Mouse (Mus musculus): ENCODE measurements around the gene Atg2b.

DNA sequence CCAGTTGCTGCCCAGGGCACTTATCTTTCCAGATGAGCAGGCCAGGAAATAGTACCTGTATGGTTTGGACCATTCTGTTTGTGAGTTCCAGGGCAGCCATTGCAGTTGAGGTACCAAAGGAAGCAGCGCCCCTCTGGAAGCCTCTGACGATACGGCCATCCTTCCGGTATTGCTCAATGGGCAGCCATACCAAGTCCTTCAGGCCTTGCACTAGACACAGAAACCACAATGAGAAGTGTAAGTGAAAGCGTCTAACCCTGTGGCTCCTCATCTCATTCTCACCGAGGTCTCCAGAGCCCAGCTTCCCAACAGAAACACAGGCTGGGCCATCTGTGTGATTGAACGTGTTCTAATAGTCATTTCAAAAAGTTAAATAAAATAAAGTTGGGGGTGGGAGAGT lies 63.0 kb downstream of the Atg2b start:
- no peak for TF ChIP-seq GABPA (IDR thresholded peaks at IDR 0.05; ENCODE audit: low read depth, low read length)
- no peak for TF ChIP-seq POLR2A (IDR thresholded peaks at IDR 0.05; ENCODE audit: control insufficient read depth in 1 of 2, insufficient read depth in 1 of 2, low read depth in 1 of 2, low read length in 2 of 2, poor library complexity in 1 of 2)
- no peak for TF ChIP-seq EP300 (IDR thresholded peaks at IDR 0.05; ENCODE audit: low read depth in 1 of 2, low read length in 2 of 2)
- TF ChIP-seq ZKSCAN1 (IDR thresholded peaks at IDR 0.05; ENCODE audit: low read depth, low read length): no peak
- TF ChIP-seq CTCF (IDR thresholded peaks at IDR 0.05 in 2 of 3, conservative IDR thresholded peaks at IDR 0.05 in 1 of 3; ENCODE audit: control insufficient read depth in 1 of 3, insufficient read depth in 1 of 3, low read depth in 2 of 3, low read length in 3 of 3, poor library complexity in 1 of 3, severe bottlenecking in 1 of 3): no peak
- TF ChIP-seq USF1 (IDR thresholded peaks at IDR 0.05; ENCODE audit: low read depth, low read length): no peak
- no peak for TF ChIP-seq GATA1 (IDR thresholded peaks at IDR 0.05; ENCODE audit: low read depth, low read length)
- no peak for TF ChIP-seq SMC3 (IDR thresholded peaks at IDR 0.05; ENCODE audit: low read depth, low read length)

All from MEL (cell line).